Mouse (Mus musculus) splenic B cell, adult 2 months (primary cell): Measurements from ENCODE around the gene Mfsd2a.
A peak's percentile ranks its signal among the peaks of the same experiment; 100 is the strongest.

ENCODE experiments used
- DNase-seq: peaks from one replicate; pipeline ENCODE4 v3.0.0-alpha.2; 2011; ENCODE audit warnings: low read depth, low spot score
- H3K27me3 ChIP-seq: 2 replicates; pipeline ENCODE4 v1.6.1; 2012; ENCODE audit warnings: mild to moderate bottlenecking, low read length, moderate library complexity, mixed read lengths; ENCODE audit not compliant: control insufficient read depth, poor library complexity, insufficient read depth, severe bottlenecking
- H3K36me3 ChIP-seq: 2 replicates; pipeline ENCODE4 v1.6.1; 2012; ENCODE audit warnings: mild to moderate bottlenecking, low read length, moderate library complexity, mixed read lengths; ENCODE audit not compliant: control insufficient read depth, poor library complexity, insufficient read depth, severe bottlenecking

Mfsd2a gene

GRCm38 (mm10) chr4:122985110-122985509 is 24.1 kb upstream of the Mfsd2a start:
- H3K36me3 ChIP-seq: no peaks in the 10 kb centered on the region
- no peaks in the 10 kb centered on the region for H3K27me3 ChIP-seq
- DNase-seq: peak; percentile 90

GRCm38 (mm10) chr4:122983486-122984261 is 22.7 kb upstream of the Mfsd2a start:
- DNase-seq: peak; percentile 46
- Histone ChIP-seq H3K27me3 (no peaks in the 10 kb centered on the region), H3K36me3 (no peaks in the 10 kb centered on the region)

GRCm38 (mm10) chr4:122982537-122982936 is 21.5 kb upstream of the Mfsd2a start:
- H3K27me3 ChIP-seq: no peaks in the 10 kb centered on the region
- H3K36me3 ChIP-seq: no peaks in the 10 kb centered on the region
- DNase-seq: no peak

- no peak for DNase-seq
- H3K27me3 ChIP-seq: no peaks in the 10 kb centered on the region
Observed at GRCm38 (mm10) chr4:122981930-122982329, 20.9 kb upstream of the Mfsd2a start.

GRCm38 (mm10) chr4:122981238-122981637 is 20.2 kb upstream of the Mfsd2a start:
- H3K36me3 ChIP-seq: no peaks in the 10 kb centered on the region
- no peaks in the 10 kb centered on the region for H3K27me3 ChIP-seq
- DNase-seq: no peak

More at GRCm38 (mm10) chr4:122981930-122982329, 20.9 kb upstream of the Mfsd2a start:
- H3K36me3 ChIP-seq: no peaks in the 10 kb centered on the region

- H3K36me3 ChIP-seq: no peaks in the 10 kb centered on the region
- DNase-seq: no peak
- H3K27me3 ChIP-seq: no peaks in the 10 kb centered on the region
Observed at GRCm38 (mm10) chr4:122980684-122981083, 19.7 kb upstream of the Mfsd2a start.

- Histone ChIP-seq H3K36me3 (no peaks in the 10 kb centered on the region), H3K27me3 (no peaks in the 10 kb centered on the region)
- no peak for DNase-seq
Observed at GRCm38 (mm10) chr4:122979826-122980225, 18.8 kb upstream of the Mfsd2a start.

GRCm38 (mm10) chr4:122978850-122979249 is 17.9 kb upstream of the Mfsd2a start:
- H3K36me3 ChIP-seq: no peaks in the 10 kb centered on the region
- no peaks in the 10 kb centered on the region for H3K27me3 ChIP-seq
- no peak for DNase-seq

GRCm38 (mm10) chr4:122976885-122977284 is 15.9 kb upstream of the Mfsd2a start:
- H3K27me3 ChIP-seq: no peaks in the 10 kb centered on the region
- no peaks in the 10 kb centered on the region for H3K36me3 ChIP-seq
- DNase-seq: no peak

GRCm38 (mm10) chr4:122974976-122975520 is 14.1 kb upstream of the Mfsd2a start:
- DNase-seq: no peak
- no peaks in the 10 kb centered on the region for H3K27me3 ChIP-seq
- H3K36me3 ChIP-seq: no peaks in the 10 kb centered on the region

- no peak for DNase-seq
- Histone ChIP-seq H3K27me3 (no peaks in the 10 kb centered on the region), H3K36me3 (no peaks in the 10 kb centered on the region)
Observed at GRCm38 (mm10) chr4:122972056-122972455, 11.1 kb upstream of the Mfsd2a start.

- DNase-seq: no peak
- Histone ChIP-seq H3K36me3 (no peaks in the 10 kb centered on the region), H3K27me3 (no peaks in the 10 kb centered on the region)
Observed at GRCm38 (mm10) chr4:122971646-122972045, 10.7 kb upstream of the Mfsd2a start.

GRCm38 (mm10) chr4:122971191-122971590 is 10.2 kb upstream of the Mfsd2a start:
- no peak for DNase-seq
- H3K27me3 ChIP-seq: no peaks in the 10 kb centered on the region

GRCm38 (mm10) chr4:122968106-122968505 is 7.1 kb upstream of the Mfsd2a start:
- no peak for DNase-seq
- no peaks in the 10 kb centered on the region for H3K36me3 ChIP-seq
- H3K27me3 ChIP-seq: no peaks in the 10 kb centered on the region

More at GRCm38 (mm10) chr4:122971191-122971590, 10.2 kb upstream of the Mfsd2a start:
- H3K36me3 ChIP-seq: no peaks in the 10 kb centered on the region

GRCm38 (mm10) chr4:122962751-122963150 is 1.8 kb upstream of the Mfsd2a start:
- DNase-seq: no peak
- Histone ChIP-seq H3K27me3 (no peaks in the 10 kb centered on the region), H3K36me3 (no peaks in the 10 kb centered on the region)
